Mouse (Mus musculus) cerebellum, adult 2 months (tissue): ENCODE measurements at regions not wholly inside any gene's neighbourhood (a gene's known extent, or its start where the extent isn't known, plus 50 kb on each side); places are given as distances from the start of the nearest gene placed in this dataset.

Experiments
- CTCF ChIP-seq: fragments of 200-500 bp; IDR thresholded peaks from 2 replicates; pipeline ENCODE4 v1.5.1; 2011; ENCODE audit warnings: low read depth, mild to moderate bottlenecking, control low read depth, low read length, moderate library complexity, borderline replicate concordance; ENCODE audit not compliant: insufficient read depth
- POLR2A ChIP-seq: fragments of 200-500 bp; IDR thresholded peaks from 2 replicates; pipeline ENCODE4 v1.6.1; 2011; ENCODE audit warnings: low read length, control low read depth, borderline replicate concordance; ENCODE audit not compliant: insufficient read depth

DNA sequence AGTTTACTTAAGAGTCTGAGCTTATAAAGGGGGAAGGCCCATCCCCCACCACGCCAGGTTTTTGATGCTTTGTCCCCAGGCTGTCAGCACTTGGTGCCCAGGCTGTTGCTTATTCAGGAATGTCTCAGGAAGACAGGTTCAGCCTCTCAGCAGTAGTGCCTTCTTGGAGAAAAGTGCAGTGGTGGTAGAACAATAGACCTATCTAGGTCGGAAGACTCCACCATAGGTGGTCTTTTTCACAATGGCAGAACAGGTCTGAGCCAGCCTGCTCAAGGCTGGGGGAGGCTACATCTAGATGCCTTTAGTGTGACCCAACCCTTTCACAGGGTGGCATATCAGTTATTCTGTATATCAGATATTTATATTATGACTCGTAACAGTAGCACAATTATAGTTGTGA is 171.9 kb upstream of the Pum3 start:
- TF ChIP-seq POLR2A = no peak
- TF ChIP-seq CTCF = no peak
